Mouse (Mus musculus) lung, postnatal 0 days (tissue): ENCODE data around the gene Mrvi1. TPM values are rescaled to one million over a fixed set of nuclear protein-coding genes. Genes with fewer than 3 reads are reported as not detected.

Source experiments
- ATAC-seq: fragments of 200-750 bp; cut with Nextera tagmentation; 2 replicates; pipeline ENCODE4 v1.8.0; 2017; ENCODE audit warnings: moderate library complexity
- DNase-seq: peaks from one replicate; pipeline ENCODE4 v3.0.0-alpha.2; 2016; ENCODE audit warnings: low spot score
- H3K27ac ChIP-seq: fragments of 300-500 bp; sonication (generic); 2 replicates; pipeline ENCODE4 v1.5.1; 2014; ENCODE audit warnings: antibody characterized with exemption, mild to moderate bottlenecking, low read length, mixed read lengths
- H3K27me3 ChIP-seq: fragments of 300-500 bp; sonication (generic); replicated peaks from 2 replicates; pipeline ENCODE4 v1.6.1; 2014; ENCODE audit warnings: low read length, mixed read lengths; ENCODE audit not compliant: insufficient read depth
- H3K36me3 ChIP-seq: fragments of 300-500 bp; sonication (generic); 2 replicates; pipeline ENCODE4 v1.6.1; 2014; ENCODE audit warnings: low read length, mixed read lengths; ENCODE audit not compliant: insufficient read depth
- H3K4me1 ChIP-seq: fragments of 300-500 bp; sonication (generic); 2 replicates; pipeline ENCODE4 v1.6.1; 2014; ENCODE audit warnings: antibody characterized with exemption, low read depth, low read length, mixed read lengths; ENCODE audit not compliant: insufficient read depth
- H3K4me2 ChIP-seq: fragments of 300-500 bp; sonication (generic); replicated peaks from 2 replicates; pipeline ENCODE4 v1.6.1; 2014; ENCODE audit warnings: low read depth, mild to moderate bottlenecking, low read length, moderate library complexity, mixed read lengths
- H3K4me3 ChIP-seq: fragments of 300-500 bp; sonication (generic); 2 replicates; pipeline ENCODE4 v1.5.1; 2014; ENCODE audit warnings: low read depth, low read length
- H3K9ac ChIP-seq: fragments of 300-500 bp; sonication (generic); replicated peaks from 2 replicates; pipeline ENCODE4 v1.6.1; 2014; ENCODE audit warnings: low read depth, mild to moderate bottlenecking
- H3K9me3 ChIP-seq: fragments of 300-500 bp; sonication (generic); 2 replicates; pipeline ENCODE4 v1.6.1; 2016; ENCODE audit warnings: low read length, mixed read lengths
- CTCF ChIP-seq: IDR thresholded peaks from 2 replicates; pipeline ENCODE4 v1.5.1; 2016; ENCODE audit warnings: antibody characterized with exemption, mild to moderate bottlenecking
- EP300 ChIP-seq: IDR thresholded peaks from 2 replicates; pipeline ENCODE4 v1.6.1; 2016; ENCODE audit warnings: antibody characterized with exemption, mild to moderate bottlenecking, control low read depth
- WGBS: fragments of 180-500 bp; shearing (Covaris S2); extraction: QIAGEN DNeasy Blood & Tissue Kit; methylation state at CpG from one replicate; pipeline ENCODE4 v1.1.7; 2014; 5-methylcytosine and 5-hydroxymethylcytosine counted together
- polyA plus RNA-seq: library from polyadenylated mRNA; unstranded; fragments of >200 nt; fragmentation: Nextera tagmentation; extraction: Ambion mirVana; gene quantifications from 2 replicates; pipeline ENCODE4 v1.2.1, GENCODE M21; 2015

Mrvi1 gene
- 1.8 and 2.3 TPM in 2 replicates for polyA plus RNA-seq

DNA sequence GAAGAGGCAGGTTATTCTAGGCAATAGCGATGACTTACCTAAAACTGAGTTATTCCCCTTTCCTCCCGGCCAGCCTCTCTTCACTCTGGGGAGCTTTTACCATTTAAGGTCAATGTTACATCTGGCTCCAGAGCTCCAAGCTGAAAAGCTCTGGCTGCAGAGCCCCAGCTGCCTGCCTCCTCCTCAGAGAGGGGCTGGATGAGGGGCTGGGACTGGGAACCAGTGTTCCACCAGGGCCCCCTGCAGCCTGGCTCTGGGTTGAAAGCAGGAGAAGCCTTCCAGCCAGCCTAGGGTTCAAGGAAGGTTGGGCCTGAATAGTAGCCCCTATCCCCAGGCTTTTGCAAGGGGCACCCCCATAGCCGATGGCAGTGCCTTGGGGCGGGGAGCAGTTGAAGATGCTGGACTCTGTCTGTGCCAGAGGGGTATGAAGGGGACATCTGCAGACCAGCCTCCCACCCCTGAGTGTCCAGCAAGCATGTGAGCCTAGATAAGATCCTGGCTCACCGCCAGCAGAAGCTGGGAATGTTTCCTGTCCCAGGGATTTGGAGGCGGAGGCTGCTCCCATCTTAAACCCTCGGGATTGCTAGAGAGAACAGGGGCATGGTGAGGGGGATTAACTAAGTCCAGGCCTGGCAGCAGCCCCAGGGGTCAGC is at the start of gene Mrvi1:
Mrvi1 (minus strand) TSS at position 409 of the 653 bp plus-strand sequence.
- WGBS: 28% methylated on average over 7 of the region's 7 CpGs
- H3K36me3 ChIP-seq: no peaks in the 10 kb centered on the region
- peak within 1 kb of the TSS; percentile 62 for H3K27ac ChIP-seq
- H3K4me2 ChIP-seq: peak within 1 kb of the TSS; percentile 35
- no peak within 1 kb of the TSS; the same call in 1 of the 2 replicates for H3K4me3 ChIP-seq
- H3K9me3 ChIP-seq: no peaks in the 10 kb centered on the region
- DNase-seq (peak; percentile 61), ATAC-seq (peak; percentile 55)
- TF ChIP-seq EP300: no peak
- TF ChIP-seq CTCF: no peak
- H3K9ac ChIP-seq: no peak within 1 kb of the TSS
- no peaks in the 10 kb centered on the region for H3K27me3 ChIP-seq
- H3K4me1 ChIP-seq: peaks cover 12% of the 10 kb centered on the region

DNA sequence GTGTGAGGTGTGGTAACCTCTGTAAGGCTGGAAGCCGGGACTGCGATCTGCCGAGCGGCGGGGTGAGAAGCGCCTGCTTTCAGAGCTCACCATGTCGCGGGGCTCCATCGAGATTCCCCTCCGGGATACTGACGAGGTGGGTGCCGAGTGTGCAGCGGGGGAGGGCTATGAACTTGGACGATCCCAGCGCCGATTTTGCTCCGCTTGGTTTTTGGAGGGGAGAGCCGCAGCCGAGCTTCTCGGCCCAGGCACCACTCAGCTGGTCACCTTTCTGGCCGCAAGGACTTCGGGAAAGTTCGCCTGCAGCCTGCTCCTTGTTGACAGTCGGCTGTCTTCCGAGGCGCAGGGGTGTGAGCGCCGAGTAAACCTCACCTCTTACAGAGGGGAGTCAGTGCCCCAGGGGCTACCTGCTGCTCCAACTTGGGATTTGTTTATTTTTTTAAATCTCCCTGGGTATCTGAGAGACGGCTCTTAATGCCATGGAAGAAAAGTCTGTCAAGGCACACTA is 46.8 kb upstream of the Mrvi1 start:
- peak overlapping the region; percentile 82 for H3K4me3 ChIP-seq
- H3K9me3 ChIP-seq: no peaks in the 10 kb centered on the region
- under 1% methylated on average over 29 of the region's 29 CpGs for WGBS
- H3K27ac ChIP-seq: peak overlapping the region; percentile 77
- H3K27me3 ChIP-seq: no peaks in the 10 kb centered on the region
- H3K36me3 ChIP-seq: peaks cover 9% of the 10 kb centered on the region; the same call in 1 of the 2 replicates
- no peak for TF ChIP-seq EP300
- no peak for TF ChIP-seq CTCF
- peak overlapping the region; percentile 80 for H3K9ac ChIP-seq
- H3K4me1 ChIP-seq: peaks cover 5% of the 10 kb centered on the region; the same call in 1 of the 2 replicates
- peak overlapping the region; percentile 86 for H3K4me2 ChIP-seq
- DNase-seq (no peak), ATAC-seq (no peak)

- Histone ChIP-seq H3K9ac (peak within 1 kb of the TSS; percentile 80), H3K27me3 (no peaks in the 10 kb centered on the region), H3K27ac (peak within 1 kb of the TSS; percentile 77), H3K4me2 (peak within 1 kb of the TSS; percentile 86), H3K4me1 (peaks cover 5% of the 10 kb centered on the region; the same call in 1 of the 2 replicates), H3K9me3 (no peaks in the 10 kb centered on the region), H3K36me3 (peaks cover 6% of the 10 kb centered on the region; the same call in 1 of the 2 replicates), H3K4me3 (peak within 1 kb of the TSS; percentile 82)
- ATAC-seq (peak; percentile 97), DNase-seq (peak; percentile 97)
- TF ChIP-seq CTCF (no peak), EP300 (peak; percentile 58; the same call in 1 of the 2 replicates)
- 5% methylated on average over 45 of the region's 45 CpGs for WGBS
Measured at GRCm38 (mm10) chr7:111028281-111029045, 46.2 kb upstream of the Mrvi1 start, which contains the start of gene Ctr9. TSS of gene Ctr9 (plus strand) at chr7:111028951.

GRCm38 (mm10) chr7:111024912-111025311 is 42.7 kb upstream of the Mrvi1 start:
- Histone ChIP-seq H3K4me2 (no peak overlapping the region), H3K4me3 (no peak overlapping the region), H3K27ac (no peak overlapping the region), H3K27me3 (no peaks in the 10 kb centered on the region), H3K36me3 (no peaks in the 10 kb centered on the region), H3K9ac (no peak overlapping the region), H3K9me3 (no peaks in the 10 kb centered on the region), H3K4me1 (peaks cover 4% of the 10 kb centered on the region; the same call in 1 of the 2 replicates)
- DNase-seq (no peak), ATAC-seq (no peak)
- 39% methylated on average over 4 of the region's 4 CpGs for WGBS
- TF ChIP-seq EP300 (no peak), CTCF (no peak)

- H3K4me3 ChIP-seq: no peak overlapping the region
- peak overlapping the region; percentile 68 for H3K27ac ChIP-seq
- H3K9ac ChIP-seq: 0 out of 2 replicates have a peak overlapping the region, but pooled peaks have one; percentile 29
- no peak for TF ChIP-seq CTCF
- TF ChIP-seq EP300: no peak
- no peaks in the 10 kb centered on the region for H3K9me3 ChIP-seq
- peak; percentile 77 for DNase-seq
- H3K27me3 ChIP-seq: no peaks in the 10 kb centered on the region
- WGBS: 28% methylated on average over 8 of the region's 8 CpGs
- 0 out of 2 replicates have a peak, but pooled peaks have one; percentile 20 for ATAC-seq
- no peaks in the 10 kb centered on the region; the same call in 1 of the 2 replicates for H3K4me1 ChIP-seq
- H3K36me3 ChIP-seq: no peaks in the 10 kb centered on the region
- peak overlapping the region; percentile 35; the same call in 1 of the 2 replicates for H3K4me2 ChIP-seq
Measured at GRCm38 (mm10) chr7:111024068-111024594, 41.9 kb upstream of the Mrvi1 start.

DNA sequence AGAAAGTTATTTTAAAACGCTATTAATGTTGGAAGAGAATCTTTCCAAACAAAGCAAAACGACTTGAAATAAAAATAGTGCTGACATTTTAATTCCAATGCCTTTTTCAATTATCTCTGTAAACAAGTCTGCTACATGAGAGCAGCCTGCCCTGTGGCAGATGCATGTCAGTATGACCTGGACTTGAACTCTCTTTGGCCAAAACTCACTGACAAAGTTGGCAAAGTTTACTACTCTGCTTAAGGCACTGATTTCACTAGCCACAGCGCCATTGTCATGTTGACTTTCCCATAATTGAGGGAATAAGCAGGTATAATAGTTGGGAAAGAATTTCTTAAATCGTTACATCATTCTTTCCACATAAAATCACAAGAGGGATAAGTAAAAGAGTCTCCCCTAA is 38.6 kb upstream of the Mrvi1 start:
- Histone ChIP-seq H3K4me1 (no peaks in the 10 kb centered on the region; the same call in 1 of the 2 replicates), H3K9me3 (no peaks in the 10 kb centered on the region), H3K27ac (no peak overlapping the region), H3K36me3 (no peaks in the 10 kb centered on the region), H3K9ac (no peak overlapping the region), H3K27me3 (no peaks in the 10 kb centered on the region), H3K4me2 (no peak overlapping the region), H3K4me3 (no peak overlapping the region)
- DNase-seq (no peak), ATAC-seq (no peak)
- TF ChIP-seq CTCF: no peak
- TF ChIP-seq EP300: no peak
- WGBS: 52% methylated on average over 4 of the region's 4 CpGs
